Mouse (Mus musculus) erythroblast, embryonic 14.5 days (primary cell): ENCODE measurements around the gene Wwox.

Source experiments
- GATA1 ChIP-seq: IDR thresholded peaks from 2 replicates; pipeline ENCODE4 v1.6.1; 2012; ENCODE audit warnings: low read length, inconsistent platforms, mixed read lengths
- TAL1 ChIP-seq: IDR thresholded peaks from 3 replicates; pipeline ENCODE4 v1.6.1; 2012; ENCODE audit warnings: low read length, inconsistent platforms, mixed read lengths

- TF ChIP-seq GATA1 (no peak), TAL1 (no peak)
Measured at GRCm38 (mm10) chr8:115081302-115082207, 642.1 kb downstream of the Wwox start.
